Comparison of ENCODE assay signal across 9 mouse cellular contexts in genomic region chr14:64593564-64593963, GRCm38 (mm10).
DNase-seq lines count a peak whose midpoint lies in the region; ATAC-seq lines count a peak whose summit lies in the region.
"Had no signal": no experiment of that assay in that cellular context is flagged by ENCODE, and none has a peak within 500 bp of the region (broad histone marks: within the 10 kb centered on the region; RNA-seq: fewer than 3 reads in every experiment).

No protein-coding gene starts in this region.

- no peaks in the 10 kb centered on the region for H3K36me3 ChIP-seq in intestine, embryonic 15.5 days
- no peaks in the 10 kb centered on the region for H3K36me3 ChIP-seq in heart, embryonic 12.5 days

- no peak for ATAC-seq in intestine, embryonic 15.5 days
- ATAC-seq in heart, embryonic 12.5 days (ENCODE audit: insufficient number of reproducible peaks, low FRiP score), result no peak

- H3K9me3 ChIP-seq in intestine, embryonic 15.5 days, result no peaks in the 10 kb centered on the region
- no peaks in the 10 kb centered on the region for H3K9me3 ChIP-seq in heart, embryonic 12.5 days (replicated peaks)

- no peak overlapping the region for H3K27ac ChIP-seq in intestine, embryonic 15.5 days
- H3K27ac ChIP-seq in heart, embryonic 12.5 days (ENCODE audit: poor library complexity, severe bottlenecking), result no peak overlapping the region

- H3K27me3 ChIP-seq in intestine, embryonic 15.5 days (replicated peaks), result peaks cover 54% of the 10 kb centered on the region
- peaks cover 69% of the 10 kb centered on the region for H3K27me3 ChIP-seq in heart, embryonic 12.5 days (replicated peaks)

- H3K4me3 ChIP-seq in intestine, embryonic 15.5 days (replicated peaks), result no peak overlapping the region
- no peak overlapping the region for H3K4me3 ChIP-seq in heart, embryonic 12.5 days

- H3K9ac ChIP-seq in intestine, embryonic 15.5 days, result no peak overlapping the region
- H3K9ac ChIP-seq in heart, embryonic 12.5 days, result no peak overlapping the region
- H3K9ac ChIP-seq: lung, embryonic 14.5 days had no signal

- H3K4me1 ChIP-seq in intestine, embryonic 15.5 days (replicated peaks), result peaks cover 8% of the 10 kb centered on the region
- H3K4me1 ChIP-seq in heart, embryonic 12.5 days (replicated peaks), result peaks cover 14% of the 10 kb centered on the region

- peak; percentile 59 for DNase-seq in cerebellum, adult 11 months
- no peak for DNase-seq in cerebellum, adult 9-10 months
- DNase-seq in frontal cortex, postnatal 10 days (ENCODE audit: low spot score in 2 of 2), result peak; percentile 50 to 68
- peak; percentile 53 to 63 for DNase-seq in left cerebral cortex, postnatal 10 days (ENCODE audit: extremely low spot score in 1 of 2, low spot score in 2 of 2)
- peak; percentile 82 to 84 for DNase-seq in right cerebral cortex, adult 2 months (ENCODE audit: low spot score in 2 of 2)
- no peak for DNase-seq in testis, postnatal 14 days (ENCODE audit: low spot score)
- DNase-seq: lung, embryonic 14.5 days had no signal

- H3K4me2 ChIP-seq in intestine, embryonic 15.5 days (replicated peaks), result no peak overlapping the region
- no peak overlapping the region for H3K4me2 ChIP-seq in heart, embryonic 12.5 days
- H3K4me2 ChIP-seq: lung, embryonic 14.5 days had no signal

- WGBS in intestine, embryonic 15.5 days, result 42% methylated on average over 4 of the region's 4 CpGs
- 34% methylated on average over 4 of the region's 4 CpGs for WGBS in heart, embryonic 12.5 days

- intact Hi-C loops in left cerebral cortex, postnatal 10 days (cut with DNase I), result no loop called here

Comparison
In these comparisons a context has a peak if more than half of its experiments do, and no peak if none do; other contexts are left out.
1. DNase-seq: peak in cerebellum, adult 11 months (single experiment), frontal cortex, postnatal 10 days (2 of 2), left cerebral cortex, postnatal 10 days (2 of 2) and right cerebral cortex, adult 2 months (2 of 2); none in cerebellum, adult 9-10 months (single experiment) and testis, postnatal 14 days (single experiment).